Mouse (Mus musculus) CH12.LX (cell line): Measurements from ENCODE around the gene Sgf29. TPM values are rescaled to one million over a fixed set of nuclear protein-coding genes. Genes with fewer than 3 reads are reported as not detected.

ENCODE experiments used
- DNase-seq: peaks from one replicate; pipeline ENCODE4 v3.0.0-alpha.2; 2013; ENCODE audit errors: extremely low read depth
- H3K27ac ChIP-seq: 2 replicates; pipeline ENCODE4 v1.5.1; 2012; ENCODE audit warnings: low read depth, mild to moderate bottlenecking, control low read depth, moderate library complexity; ENCODE audit not compliant: insufficient read depth
- H3K27me3 ChIP-seq: replicated peaks from 2 replicates; pipeline ENCODE3; 2012; ENCODE audit warnings: inconsistent platforms
- H3K36me3 ChIP-seq, 2 experiments: replicated peaks in 1 of 2; 2 replicates each; pipeline versions ENCODE3 to v1.6.1; 2012; ENCODE audit warnings: inconsistent platforms in 1 of 2, low read length in 1 of 2, mild to moderate bottlenecking in 1 of 2, mixed read lengths in 1 of 2, moderate library complexity in 1 of 2; ENCODE audit not compliant: control insufficient read depth in 1 of 2, insufficient read depth in 1 of 2
- H3K4me1 ChIP-seq, 2 experiments: 2 replicates each; pipeline ENCODE4 v1.6.1; 2012; ENCODE audit warnings: inconsistent platforms in 1 of 2, moderate library complexity in 1 of 2; ENCODE audit not compliant: insufficient read depth in 2 of 2, control insufficient read depth in 1 of 2
- H3K4me2 ChIP-seq: 2 replicates; pipeline ENCODE4 v1.6.1; 2012; ENCODE audit warnings: low read depth, mild to moderate bottlenecking, control low read depth; ENCODE audit not compliant: poor library complexity, insufficient read depth, severe bottlenecking
- H3K4me3 ChIP-seq, 3 experiments: fragments of 150-350 bp in 1 of 3; sonication (generic) in 1 of 3; replicated peaks in 1 of 3; 2 replicates each; pipeline versions ENCODE3 to v1.5.1; 2011 to 2012; ENCODE audit warnings: low read depth in 2 of 3, low read length in 2 of 3, mild to moderate bottlenecking in 2 of 3, moderate library complexity in 2 of 3, control low read depth in 1 of 3, improper control_type of control experiment in 1 of 3, inconsistent platforms in 1 of 3, mixed read lengths in 1 of 3; ENCODE audit not compliant: poor library complexity in 1 of 3
- H3K79me2 ChIP-seq: replicated peaks from 2 replicates; pipeline ENCODE4 v1.6.1; 2012; ENCODE audit warnings: mild to moderate bottlenecking, moderate library complexity; ENCODE audit not compliant: control insufficient read depth, poor library complexity, insufficient read depth, severe bottlenecking; ENCODE audit errors: extremely low read depth
- H3K9ac ChIP-seq: 2 replicates; pipeline ENCODE4 v1.6.1; 2012; ENCODE audit warnings: low read depth, mild to moderate bottlenecking, control low read depth, moderate library complexity; ENCODE audit not compliant: insufficient read depth
- H3K9me3 ChIP-seq: replicated peaks from 2 replicates; pipeline ENCODE3; 2012; ENCODE audit warnings: low read length, inconsistent platforms, mixed read lengths
- BHLHE40 ChIP-seq: IDR thresholded peaks from 2 replicates; pipeline ENCODE4 v1.6.1; 2011; ENCODE audit warnings: mild to moderate bottlenecking, low read depth, low read length, improper control_type of control experiment
- CHD2 ChIP-seq: IDR thresholded peaks from 2 replicates; pipeline ENCODE4 v1.6.1; 2011; ENCODE audit warnings: low read length, improper control_type of control experiment
- E2F4 ChIP-seq: IDR thresholded peaks from 2 replicates; pipeline ENCODE4 v1.6.1; 2011; ENCODE audit warnings: low read depth, low read length, improper control_type of control experiment; ENCODE audit not compliant: insufficient replicate concordance
- ELF1 ChIP-seq: IDR thresholded peaks from 2 replicates; pipeline ENCODE4 v1.6.1; 2014; ENCODE audit warnings: low read depth, mild to moderate bottlenecking, inconsistent platforms, low read length, improper control_type of control experiment
- EP300 ChIP-seq: IDR thresholded peaks from 2 replicates; pipeline ENCODE4 v1.6.1; 2011; ENCODE audit warnings: low read length, improper control_type of control experiment
- ETS1 ChIP-seq: conservative IDR thresholded peaks from 2 replicates; pipeline ENCODE4 v1.6.1; 2012; ENCODE audit warnings: low read depth, mild to moderate bottlenecking, inconsistent platforms, low read length, improper control_type of control experiment, moderate library complexity
- GABPA ChIP-seq: IDR thresholded peaks from 2 replicates; pipeline ENCODE4 v1.6.1; 2012; ENCODE audit warnings: low read depth, low read length, improper control_type of control experiment, inconsistent platforms; ENCODE audit not compliant: insufficient replicate concordance
- HCFC1 ChIP-seq: IDR thresholded peaks from 2 replicates; pipeline ENCODE4 v1.6.1; 2012; ENCODE audit warnings: low read depth, mild to moderate bottlenecking, inconsistent platforms, low read length, improper control_type of control experiment
- IRF4 ChIP-seq: IDR thresholded peaks from 2 replicates; pipeline ENCODE4 v1.6.1; 2014; ENCODE audit warnings: low read depth, mild to moderate bottlenecking, inconsistent platforms, low read length, improper control_type of control experiment
- KAT2A ChIP-seq: IDR thresholded peaks from 2 replicates; pipeline ENCODE4 v1.6.1; 2012; ENCODE audit warnings: low read length, improper control_type of control experiment, inconsistent platforms; ENCODE audit not compliant: insufficient replicate concordance
- MAX ChIP-seq: IDR thresholded peaks from 2 replicates; pipeline ENCODE4 v1.6.1; 2011; ENCODE audit warnings: low read length, improper control_type of control experiment
- MAZ ChIP-seq: IDR thresholded peaks from 2 replicates; pipeline ENCODE4 v1.6.1; 2012; ENCODE audit warnings: low read depth, mild to moderate bottlenecking, inconsistent platforms, low read length, improper control_type of control experiment, moderate library complexity
- MEF2A ChIP-seq: IDR thresholded peaks from 2 replicates; pipeline ENCODE4 v1.6.1; 2014; ENCODE audit warnings: low read depth, mild to moderate bottlenecking, inconsistent platforms, low read length, improper control_type of control experiment, borderline replicate concordance
- MXI1 ChIP-seq: IDR thresholded peaks from 2 replicates; pipeline ENCODE4 v1.6.1; 2011; ENCODE audit warnings: mild to moderate bottlenecking, low read depth, low read length, improper control_type of control experiment
- MYC ChIP-seq: IDR thresholded peaks from 2 replicates; pipeline ENCODE4 v1.6.1; 2011; ENCODE audit warnings: low read depth, mild to moderate bottlenecking, improper control_type of control experiment, low read length
- PAX5 ChIP-seq: IDR thresholded peaks from 2 replicates; pipeline ENCODE4 v1.6.1; 2012; ENCODE audit warnings: low read length, inconsistent platforms, mixed read lengths
- RCOR1 ChIP-seq: conservative IDR thresholded peaks from 2 replicates; pipeline ENCODE4 v1.6.1; 2012; ENCODE audit warnings: low read depth, mild to moderate bottlenecking, inconsistent platforms, low read length, improper control_type of control experiment
- SIN3A ChIP-seq: IDR thresholded peaks from 2 replicates; pipeline ENCODE4 v1.6.1; 2012; ENCODE audit warnings: low read length, improper control_type of control experiment, inconsistent platforms
- TBP ChIP-seq: conservative IDR thresholded peaks from 2 replicates; pipeline ENCODE4 v1.6.1; 2011; ENCODE audit warnings: low read depth, low read length, improper control_type of control experiment
- TCF12 ChIP-seq: IDR thresholded peaks from 2 replicates; pipeline ENCODE4 v1.6.1; 2014; ENCODE audit warnings: low read depth, mild to moderate bottlenecking, inconsistent platforms, low read length, improper control_type of control experiment
- UBTF ChIP-seq: IDR thresholded peaks from 2 replicates; pipeline ENCODE4 v1.6.1; 2012; ENCODE audit warnings: low read depth, mild to moderate bottlenecking, inconsistent platforms, low read length, improper control_type of control experiment, moderate library complexity
- ZC3H11A ChIP-seq: IDR thresholded peaks from 2 replicates; pipeline ENCODE4 v1.6.1; 2012; ENCODE audit warnings: low read depth, mild to moderate bottlenecking, inconsistent platforms, low read length, improper control_type of control experiment
- ZKSCAN1 ChIP-seq: IDR thresholded peaks from 2 replicates; pipeline ENCODE4 v1.6.1; 2012; ENCODE audit warnings: low read depth, inconsistent platforms, low read length, improper control_type of control experiment, borderline replicate concordance
- dilution Hi-C: fragments of 300-500 bp; cut with MboI; formaldehyde crosslinking; loops from 2 replicates; pipeline ENCODE4 v1.14.3; 2020; ENCODE audit warnings: low sequenced_read_pairs; ENCODE audit not compliant: extremely low pct_unique_long_range_greater_than_20kb, extremely low pct_ligation_motif_present
- in situ Hi-C: fragments of 300-500 bp; cut with MboI; formaldehyde crosslinking; loops from 3 replicates; pipeline ENCODE4 v1.14.3; 2019; ENCODE audit warnings: low sequenced_read_pairs, low pct_ligation_motif_present, low pct_unique_long_range_greater_than_20kb, mixed read lengths
- polyA plus RNA-seq: library from polyadenylated mRNA; unstranded; fragments of >175 nt; gene quantifications from 2 replicates; pipeline ENCODE4 v1.2.1, GENCODE M21; 2012; ENCODE audit warnings: low read depth; ENCODE audit not compliant: insufficient read length
- total RNA-seq, 2 experiments: library from RNA; depleted of rRNA; stranded (reverse); fragments of 300-350 nt in 1 of 2; fragments of >200 nt in 1 of 2; gene quantifications; 2 replicates each; pipeline ENCODE4 v1.2.3; 2012 to 2014

The Sgf29 gene
- total and polyA plus RNA-seq, 3 experiments, result 20.5 to 71.7 (median 55.6) TPM

DNA sequence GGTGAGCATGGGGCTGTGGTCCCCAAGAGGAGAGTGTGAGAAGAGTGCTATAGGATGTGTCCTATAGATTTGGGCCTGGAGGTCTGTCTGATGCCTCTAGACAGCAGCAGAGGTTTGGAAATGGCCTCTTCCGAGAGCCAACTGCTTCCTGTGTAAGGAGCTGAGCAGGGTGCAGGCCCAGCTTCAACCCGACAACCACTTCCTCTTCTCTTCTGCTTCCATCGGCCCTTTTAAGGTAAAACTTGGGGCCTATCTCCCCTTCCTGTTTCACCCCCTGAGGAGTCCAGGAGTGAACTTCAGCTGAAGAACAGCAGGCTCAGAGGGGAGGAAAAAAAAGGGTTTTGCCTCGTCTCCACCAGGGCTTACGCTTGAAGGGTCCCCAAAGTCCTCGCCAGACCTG lies 53.2 kb downstream of the Sgf29 start (continued):
- TF ChIP-seq TBP (peak; percentile 44), E2F4 (no peak), EP300 (peak; percentile 27; the same call in 1 of the 2 replicates), GABPA (no peak), ZC3H11A (no peak), ZKSCAN1 (no peak), MYC (0 out of 2 replicates have a peak, but pooled peaks have one; percentile 37), CHD2 (no peak; the same call in 1 of the 2 replicates), PAX5 (no peak), RCOR1 (no peak), ETS1 (no peak), MEF2A (peak; percentile 45; the same call in 1 of the 2 replicates), IRF4 (0 out of 2 replicates have a peak, but pooled peaks have one; percentile 18), HCFC1 (peak; percentile 66), BHLHE40 (no peak), MAZ (no peak)

DNA sequence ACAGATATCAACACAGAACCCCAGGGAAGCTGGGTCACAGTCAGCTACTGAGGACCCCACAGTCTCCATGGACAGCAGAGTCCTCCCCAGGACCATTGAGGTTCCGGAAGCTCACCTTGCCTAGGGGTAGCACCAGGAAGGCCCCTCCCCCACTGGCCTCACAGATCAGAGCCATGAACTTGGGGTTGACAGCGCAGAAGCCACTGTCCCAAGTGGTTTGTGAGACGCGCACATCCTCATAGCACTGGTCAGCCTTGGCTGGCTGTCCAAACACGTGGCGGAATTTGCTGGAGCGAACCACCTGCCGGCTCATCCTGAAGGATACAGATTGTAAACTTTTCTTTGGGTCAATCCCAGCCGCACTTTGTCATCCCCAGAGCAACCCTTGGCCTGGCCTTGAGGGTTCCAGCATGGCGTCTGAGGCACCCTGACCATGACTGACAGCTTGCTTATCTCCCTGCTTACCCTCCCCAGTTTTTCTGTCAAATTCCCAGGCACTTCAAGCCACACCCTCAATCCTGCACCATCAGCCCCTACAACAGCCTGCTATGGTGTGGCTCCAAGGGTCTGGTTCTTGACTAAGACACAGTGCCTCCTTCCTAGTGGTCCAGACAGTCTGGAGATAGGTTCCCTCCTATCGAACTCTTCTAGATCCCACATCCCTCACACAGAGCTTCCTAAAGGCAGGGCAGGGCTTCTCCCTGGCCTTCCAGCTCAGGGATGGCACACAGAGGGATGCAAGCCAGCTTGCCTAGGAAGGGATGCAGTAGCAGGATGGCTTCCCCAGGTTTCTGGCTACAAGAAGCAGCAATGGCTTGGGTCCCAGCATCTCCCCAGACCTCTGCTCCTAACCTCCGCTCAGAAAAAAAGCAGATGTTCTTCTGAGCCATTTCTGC lies 54.0 kb downstream of the Sgf29 start:
- H3K9ac ChIP-seq, result peak overlapping the region; percentile 76
- peak overlapping the region; percentile 95 for H3K27ac ChIP-seq
- in situ Hi-C loops, result loop anchor here (5.0 to 10.0 kb wide), 5 partner anchors 79 to 1222 kb away; partner anchors contain the start of genes Mvp, Pagr1a, Pagr1b and Tbx6
- peaks cover 33% of the 10 kb centered on the region for H3K79me2 ChIP-seq
- peak overlapping the region; percentile 92 for H3K4me2 ChIP-seq
- peak; percentile 81 for DNase-seq
- no peaks in the 10 kb centered on the region for H3K9me3 ChIP-seq
- dilution Hi-C loops, result no loop called here
- TF ChIP-seq HCFC1, result no peak
- peak; percentile 85 for TF ChIP-seq MXI1
- TF ChIP-seq ELF1, result no peak
- no peak for TF ChIP-seq EP300
- TF ChIP-seq SIN3A, result 0 out of 2 replicates have a peak, but pooled peaks have one; percentile 14
- TF ChIP-seq TCF12, result 0 out of 2 replicates have a peak, but pooled peaks have one; percentile 16
- TF ChIP-seq RCOR1, result no peak
- peak; percentile 77 for TF ChIP-seq MYC
- TF ChIP-seq MAX, result peak; percentile 65; the same call in 1 of the 2 replicates
- no peak for TF ChIP-seq E2F4
- TF ChIP-seq UBTF, result no peak
- no peak for TF ChIP-seq BHLHE40
- peak; percentile 79 for TF ChIP-seq CHD2
- 0 out of 2 replicates have a peak, but pooled peaks have one; percentile 52 for TF ChIP-seq KAT2A
- peak overlapping the region; percentile 85 to 86 (median 85) for H3K4me3 ChIP-seq
- peaks cover 29 to 64% of the 10 kb centered on the region in 2 experiments for H3K4me1 ChIP-seq
- peaks cover 33 to 45% of the 10 kb centered on the region in 2 experiments for H3K36me3 ChIP-seq
- H3K27me3 ChIP-seq, result no peaks in the 10 kb centered on the region
